12 mouse cellular contexts compared by ENCODE assay signal in the genomic region with DNA sequence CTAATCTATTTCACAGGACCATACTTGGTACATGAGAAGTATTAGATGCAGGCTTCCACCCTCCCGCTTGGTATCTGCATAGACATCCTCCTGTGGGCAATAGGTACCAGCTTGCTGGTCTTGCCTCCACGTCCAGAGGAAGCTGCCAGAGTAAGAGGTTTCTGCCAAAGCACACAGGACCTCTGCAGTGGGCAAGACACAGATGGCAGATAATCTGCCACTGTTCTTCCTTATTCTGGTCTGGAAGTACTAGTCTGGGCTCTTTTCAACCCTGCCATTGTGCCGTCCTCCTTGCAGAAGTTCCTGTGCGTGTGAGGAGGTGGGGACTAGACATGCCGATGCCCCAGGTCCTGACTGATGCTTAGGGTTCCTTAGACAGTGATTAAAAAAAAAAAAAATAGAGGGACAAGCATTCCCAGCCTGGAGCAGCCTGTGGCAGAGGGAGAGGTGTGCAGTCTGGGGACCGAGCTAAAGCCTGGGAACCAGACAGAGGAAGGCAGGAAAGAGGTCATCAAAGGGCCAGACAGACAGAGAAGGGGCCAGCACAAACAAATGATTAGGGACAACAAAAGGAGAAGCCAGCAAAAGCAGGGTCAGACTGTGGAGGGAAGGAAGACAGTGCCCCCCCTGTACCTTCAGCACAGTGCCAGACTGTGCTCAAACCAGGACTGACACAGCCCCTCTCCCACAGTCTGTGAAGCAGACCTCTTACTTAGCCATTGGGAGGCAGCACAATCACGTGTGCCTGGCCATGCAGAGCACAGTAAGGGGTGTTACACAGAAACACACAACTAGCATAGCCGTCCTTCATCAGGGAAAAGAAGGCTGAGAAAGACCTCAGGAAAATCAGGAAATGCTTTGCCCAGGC. TPM values are rescaled to one million over a fixed set of nuclear protein-coding genes. Genes with fewer than 3 reads are reported as not detected.
A peak's percentile ranks its signal among the peaks of the same experiment; 100 is the strongest.
DNase-seq lines count a peak whose midpoint lies in the region; ATAC-seq and TF ChIP-seq lines count a peak whose summit lies in the region.
"Had no signal": no experiment of that assay in that cellular context is flagged by ENCODE, and none has a peak within 500 bp of the region (broad histone marks: within the 10 kb centered on the region; RNA-seq: fewer than 3 reads in every experiment).

No protein-coding gene starts in this region.

- H3K4me1 ChIP-seq in heart, embryonic 13.5 days = peaks cover 15% of the 10 kb centered on the region
- no peaks in the 10 kb centered on the region for H3K4me1 ChIP-seq in forebrain, embryonic 14.5 days (ENCODE audit: control insufficient read depth, insufficient read depth, low read length)
- peaks cover 3% of the 10 kb centered on the region for H3K4me1 ChIP-seq in midbrain, embryonic 11.5 days (ENCODE audit: control insufficient read depth, insufficient read depth, low read length)
- 0 out of 2 replicates have a peak, but pooled peaks cover 6% of the 10 kb centered on the region for H3K4me1 ChIP-seq in liver, embryonic 12.5 days
- H3K4me1 ChIP-seq: megakaryocyte, embryonic 14.5 days had no signal

- TF ChIP-seq POLR2A in brain, embryonic 14.5 days (IDR thresholded peaks at IDR 0.05; ENCODE audit: borderline replicate concordance, extremely low read depth, insufficient read depth, insufficient read length, poor library complexity, severe bottlenecking) = no peak

- H3K27me3 ChIP-seq in heart, embryonic 13.5 days (replicated peaks) = no peaks in the 10 kb centered on the region
- no peaks in the 10 kb centered on the region for H3K27me3 ChIP-seq in forebrain, embryonic 14.5 days (replicated peaks; ENCODE audit: control insufficient read depth, insufficient read depth, low read length)
- no peaks in the 10 kb centered on the region for H3K27me3 ChIP-seq in midbrain, embryonic 11.5 days (ENCODE audit: control insufficient read depth, insufficient read depth, low read length)
- no peaks in the 10 kb centered on the region; the same call in none of the 2 replicates for H3K27me3 ChIP-seq in liver, embryonic 12.5 days (replicated peaks)
- H3K27me3 ChIP-seq: limb, embryonic 12.5 days had no signal

- H3K36me3 ChIP-seq in heart, embryonic 13.5 days = peaks cover 5% of the 10 kb centered on the region; the same call in 1 of the 2 replicates
- H3K36me3 ChIP-seq in forebrain, embryonic 14.5 days (ENCODE audit: control insufficient read depth, insufficient read depth, low read length) = no peaks in the 10 kb centered on the region
- no peaks in the 10 kb centered on the region for H3K36me3 ChIP-seq in midbrain, embryonic 11.5 days (ENCODE audit: control insufficient read depth, insufficient read depth, low read length)
- H3K36me3 ChIP-seq in liver, embryonic 12.5 days = no peaks in the 10 kb centered on the region

- 41% methylated on average over 8 of the region's 8 CpGs for WGBS in heart, embryonic 13.5 days
- 66% methylated on average over 8 of the region's 8 CpGs for WGBS in forebrain, embryonic 14.5 days
- WGBS in midbrain, embryonic 11.5 days = 52% methylated on average over 8 of the region's 8 CpGs
- 36% methylated on average over 8 of the region's 8 CpGs for WGBS in liver, embryonic 12.5 days (ENCODE audit: insufficient replicate concordance)

- peak overlapping the region; percentile 38; the same call in 1 of the 2 replicates for H3K27ac ChIP-seq in heart, embryonic 13.5 days (replicated peaks)
- H3K27ac ChIP-seq in forebrain, embryonic 14.5 days (ENCODE audit: low read depth, low read length) = no peak overlapping the region
- no peak overlapping the region; the same call in 1 of the 2 replicates for H3K27ac ChIP-seq in midbrain, embryonic 11.5 days (ENCODE audit: low read depth, low read length)
- no peak overlapping the region for H3K27ac ChIP-seq in liver, embryonic 12.5 days
- H3K27ac ChIP-seq: limb, embryonic 12.5 days had no signal

- ATAC-seq in heart, embryonic 13.5 days (ENCODE audit: extremely low read depth, insufficient number of reproducible peaks, low FRiP score, low TSS enrichment) = 0 out of 2 replicates have a peak, but pooled peaks have one; percentile 15
- ATAC-seq in forebrain, embryonic 14.5 days = 0 out of 2 replicates have a peak, but pooled peaks have one; percentile 42
- ATAC-seq in midbrain, embryonic 11.5 days (ENCODE audit: low FRiP score) = peak; percentile 81
- ATAC-seq in liver, embryonic 12.5 days = no peak

- no peaks in the 10 kb centered on the region for H3K9me3 ChIP-seq in heart, embryonic 13.5 days
- no peaks in the 10 kb centered on the region for H3K9me3 ChIP-seq in forebrain, embryonic 14.5 days (replicated peaks; ENCODE audit: control insufficient read depth, low read length)
- H3K9me3 ChIP-seq in midbrain, embryonic 11.5 days (ENCODE audit: control insufficient read depth, low read length) = no peaks in the 10 kb centered on the region
- H3K9me3 ChIP-seq in liver, embryonic 12.5 days (replicated peaks) = no peaks in the 10 kb centered on the region
- H3K9me3 ChIP-seq: limb, embryonic 12.5 days; megakaryocyte, embryonic 14.5 days had no signal

- TF ChIP-seq CTCF in brain, embryonic 14.5 days (IDR thresholded peaks at IDR 0.05; ENCODE audit: borderline replicate concordance, extremely low read depth, insufficient read depth, insufficient read length) = peak; percentile 20; the same call in 1 of the 2 replicates

- no peak overlapping the region for H3K4me2 ChIP-seq in heart, embryonic 13.5 days
- H3K4me2 ChIP-seq in forebrain, embryonic 14.5 days (ENCODE audit: low read length) = no peak overlapping the region
- H3K4me2 ChIP-seq in midbrain, embryonic 11.5 days = no peak overlapping the region
- H3K4me2 ChIP-seq in liver, embryonic 12.5 days = no peak overlapping the region
- H3K4me2 ChIP-seq: limb, embryonic 12.5 days had no signal

- intact Hi-C loops in heart, postnatal 14 days (cut with DNase I) = loop anchor here (10.0 kb wide), 1 partner anchor 313 kb away; no protein-coding TSS in a partner anchor

- H3K9ac ChIP-seq in heart, embryonic 13.5 days = 0 out of 2 replicates have a peak overlapping the region, but pooled peaks have one; percentile 40
- H3K9ac ChIP-seq in forebrain, embryonic 14.5 days (ENCODE audit: low read length) = no peak overlapping the region
- no peak overlapping the region for H3K9ac ChIP-seq in midbrain, embryonic 11.5 days (ENCODE audit: low read length)
- no peak overlapping the region for H3K9ac ChIP-seq in liver, embryonic 12.5 days
- H3K9ac ChIP-seq: limb, embryonic 12.5 days had no signal

- H3K4me3 ChIP-seq in heart, embryonic 13.5 days = no peak overlapping the region
- H3K4me3 ChIP-seq in forebrain, embryonic 14.5 days (ENCODE audit: low read depth, low read length) = no peak overlapping the region
- H3K4me3 ChIP-seq in midbrain, embryonic 11.5 days (ENCODE audit: low read depth, low read length) = no peak overlapping the region
- H3K4me3 ChIP-seq in liver, embryonic 12.5 days = no peak overlapping the region
- H3K4me3 ChIP-seq: limb, embryonic 12.5 days; megakaryocyte, embryonic 14.5 days had no signal

- no peak for DNase-seq in heart, postnatal 14 days
- DNase-seq in brain, embryonic 14.5 days (ENCODE audit: low read depth) = peak; percentile 37
- no peak for DNase-seq in forebrain, embryonic 14.5 days (ENCODE audit: low spot score)
- DNase-seq in midbrain, embryonic 11.5 days (ENCODE audit: low spot score, missing footprints) = no peak
- DNase-seq in gastrocnemius, postnatal 10 days = no peak
- DNase-seq in right cerebral cortex, adult 18-20 months = no peak
- DNase-seq: kidney, adult 9 months; thymus, postnatal 25 days had no signal

RNA-seq across cellular contexts. Expression of gene Adipor2, which starts 20.6 kb away (rescaled TPM):
- polyA plus RNA-seq in heart, embryonic 13.5 days (2015; fragmentation: Nextera tagmentation; extraction: Ambion mirVana) = 25.2 and 33.6 TPM in 2 replicates
- total RNA-seq in heart, postnatal 14 days (2021) = 10 to 100 TPM; 54.8 to 64.1 TPM
- 44.4 and 45.4 TPM in 2 replicates for polyA plus RNA-seq in brain, embryonic 14.5 days (2012; rRNA removed)
- polyA plus RNA-seq in forebrain, embryonic 14.5 days (2014; fragmentation: Nextera tagmentation; extraction: Ambion mirVana) = 33.3 and 39.6 TPM in 2 replicates
- polyA plus RNA-seq in midbrain, embryonic 11.5 days (2014; fragmentation: Nextera tagmentation; extraction: Ambion mirVana) = 17.1 and 18.7 TPM in 2 replicates
- 10 to 100 TPM; 55.7 to 56.2 TPM for total RNA-seq in gastrocnemius, postnatal 10 days (2021)
- polyA plus RNA-seq in liver, embryonic 12.5 days (2016; fragmentation: Nextera tagmentation; extraction: Ambion mirVana) = 30.2 TPM in 2 replicates

RNA-seq across cellular contexts. Expression of gene Fbxl14, which starts 41.3 kb away (rescaled TPM):
- polyA plus RNA-seq in heart, embryonic 13.5 days (2015; fragmentation: Nextera tagmentation; extraction: Ambion mirVana) = 2.8 and 3.0 TPM in 2 replicates
- total RNA-seq in heart, postnatal 14 days (2021) = 10 to 100 TPM; 15.4 to 16.5 TPM
- polyA plus RNA-seq in brain, embryonic 14.5 days (2012; rRNA removed) = 57.6 and 75.1 TPM in 2 replicates
- polyA plus RNA-seq in forebrain, embryonic 14.5 days (2014; fragmentation: Nextera tagmentation; extraction: Ambion mirVana) = 6.8 and 7.6 TPM in 2 replicates
- polyA plus RNA-seq in midbrain, embryonic 11.5 days (2014; fragmentation: Nextera tagmentation; extraction: Ambion mirVana) = 5.7 and 6.6 TPM in 2 replicates
- total RNA-seq in gastrocnemius, postnatal 10 days (2021) = 10 to 100 TPM; 12.5 to 14.1 TPM
- 3.2 and 3.4 TPM in 2 replicates for polyA plus RNA-seq in liver, embryonic 12.5 days (2016; fragmentation: Nextera tagmentation; extraction: Ambion mirVana)
